Mouse (Mus musculus) kidney, adult 2 months (tissue): ENCODE results near the gene Cpsf4l.

Experiments
- CTCF ChIP-seq: fragments of 200-500 bp; conservative IDR thresholded peaks from 2 replicates; pipeline ENCODE4 v1.5.1; 2011; ENCODE audit warnings: low read depth, mild to moderate bottlenecking, control low read depth, low read length, moderate library complexity, mixed read lengths; ENCODE audit not compliant: insufficient read depth, insufficient read length
- POLR2A ChIP-seq: fragments of 200-500 bp; IDR thresholded peaks from one replicate; pipeline ENCODE4 v1.6.1; 2011; ENCODE audit warnings: low read depth, low read length, control low read depth

DNA sequence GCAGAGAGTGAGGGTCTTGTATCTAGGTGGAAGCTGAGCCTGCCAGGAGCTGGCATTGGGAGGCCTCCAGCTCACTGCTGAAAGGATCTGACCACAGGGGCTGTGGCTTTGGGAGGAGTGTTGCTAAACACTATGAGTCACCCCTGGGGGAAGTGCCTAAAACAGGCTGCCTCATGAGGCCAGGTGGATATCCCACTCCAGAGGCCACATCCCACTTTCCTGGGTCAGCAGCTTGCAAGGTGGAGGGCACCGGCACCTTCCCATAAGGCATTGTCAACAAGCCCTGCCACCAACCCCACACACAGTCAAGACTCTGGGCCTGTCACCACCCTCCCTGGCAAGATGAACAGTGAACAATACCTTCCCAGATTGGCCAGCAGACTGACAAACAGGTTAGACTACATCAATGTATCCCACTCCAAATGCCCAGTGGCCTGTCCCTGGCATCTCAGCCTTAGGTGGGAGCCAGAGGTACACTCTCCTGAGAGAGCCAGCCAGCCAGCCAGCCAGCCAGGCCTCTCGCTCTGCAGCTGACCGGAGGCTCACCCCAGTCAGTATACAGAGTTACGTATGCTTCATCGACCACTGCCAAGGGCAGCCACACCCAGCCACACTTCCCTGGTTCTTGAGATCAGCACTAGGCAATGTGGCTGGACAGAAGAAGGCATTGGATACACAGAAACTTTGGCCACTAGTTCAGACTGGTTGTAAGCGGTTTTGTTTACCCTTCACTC, 24.0 kb upstream of the Cpsf4l start:
- TF ChIP-seq CTCF = no peak
- no peak for TF ChIP-seq POLR2A
